Mouse (Mus musculus): ENCODE measurements around the gene C1rl. TPM values are rescaled to one million over a fixed set of nuclear protein-coding genes. Genes with fewer than 3 reads are reported as not detected.

The C1rl gene
- polyA plus RNA-seq (2014; fragmentation: Nextera tagmentation; extraction: Ambion mirVana), result 0.16 and 0.35 TPM in 2 replicates

- H3K27ac ChIP-seq (ENCODE audit: low read depth, low read length), result no peak within 1 kb of the TSS
- no peak within 1 kb of the TSS for H3K4me3 ChIP-seq (ENCODE audit: low read depth, low read length)
- WGBS (ENCODE audit: insufficient replicate concordance), result 28% methylated on average over 4 of the region's 4 CpGs
- no peak within 1 kb of the TSS for H3K4me2 ChIP-seq
- H3K27me3 ChIP-seq (ENCODE audit: control insufficient read depth, insufficient read depth, low read length), result no peaks in the 10 kb centered on the region
- H3K36me3 ChIP-seq (ENCODE audit: control insufficient read depth, insufficient read depth, low read length), result no peaks in the 10 kb centered on the region
- peak; percentile 80 for ATAC-seq (replicated peaks; ENCODE audit: insufficient number of reproducible peaks, low FRiP score, low TSS enrichment)
- no peaks in the 10 kb centered on the region for H3K9me3 ChIP-seq (replicated peaks; ENCODE audit: control insufficient read depth, low read length)
- no peaks in the 10 kb centered on the region; the same call in 1 of the 2 replicates for H3K4me1 ChIP-seq (ENCODE audit: control insufficient read depth, insufficient read depth, low read length)
- H3K9ac ChIP-seq (ENCODE audit: low read depth, low read length), result no peak within 1 kb of the TSS
Observed at GRCm38 (mm10) chr6:124492842-124493561, at the start of gene C1rl. C1rl (plus strand) TSS chr6:124493113.

- no peaks in the 10 kb centered on the region for H3K9me3 ChIP-seq (replicated peaks; ENCODE audit: control insufficient read depth, low read length)
- H3K4me3 ChIP-seq (ENCODE audit: low read depth, low read length), result no peak overlapping the region
- no peaks in the 10 kb centered on the region for H3K36me3 ChIP-seq (ENCODE audit: control insufficient read depth, insufficient read depth, low read length)
- H3K4me2 ChIP-seq, result no peak overlapping the region
- no peaks in the 10 kb centered on the region for H3K4me1 ChIP-seq (ENCODE audit: control insufficient read depth, insufficient read depth, low read length)
- 78% methylated on average over 2 of the region's 2 CpGs for WGBS (ENCODE audit: insufficient replicate concordance)
- H3K27me3 ChIP-seq (ENCODE audit: control insufficient read depth, insufficient read depth, low read length), result peaks cover 2% of the 10 kb centered on the region; the same call in 1 of the 2 replicates
- H3K9ac ChIP-seq (ENCODE audit: low read depth, low read length), result no peak overlapping the region
- H3K27ac ChIP-seq (ENCODE audit: low read depth, low read length), result no peak overlapping the region
- no peak for ATAC-seq (replicated peaks; ENCODE audit: insufficient number of reproducible peaks, low FRiP score, low TSS enrichment)
Observed at GRCm38 (mm10) chr6:124443338-124443737, 49.6 kb upstream of the C1rl start.

- Histone ChIP-seq H3K36me3 (ENCODE audit: control insufficient read depth, insufficient read depth, low read length) (no peaks in the 10 kb centered on the region), H3K4me3 (ENCODE audit: low read depth, low read length) (no peak overlapping the region), H3K9me3 (replicated peaks; ENCODE audit: control insufficient read depth, low read length) (no peaks in the 10 kb centered on the region), H3K4me2 (no peak overlapping the region), H3K27ac (ENCODE audit: low read depth, low read length) (no peak overlapping the region), H3K4me1 (ENCODE audit: control insufficient read depth, insufficient read depth, low read length) (no peaks in the 10 kb centered on the region), H3K27me3 (ENCODE audit: control insufficient read depth, insufficient read depth, low read length) (peaks cover 7% of the 10 kb centered on the region; the same call in 1 of the 2 replicates), H3K9ac (ENCODE audit: low read depth, low read length) (no peak overlapping the region)
- WGBS (ENCODE audit: insufficient replicate concordance), result 89% methylated on average over 2 of the region's 2 CpGs
- no peak for ATAC-seq (replicated peaks; ENCODE audit: insufficient number of reproducible peaks, low FRiP score, low TSS enrichment)
Observed at GRCm38 (mm10) chr6:124446024-124446423, 46.9 kb upstream of the C1rl start.

- H3K27me3 ChIP-seq (ENCODE audit: control insufficient read depth, insufficient read depth, low read length), result peaks cover 7% of the 10 kb centered on the region; the same call in 1 of the 2 replicates
- WGBS (ENCODE audit: insufficient replicate concordance), result 92% methylated on average over 9 of the region's 9 CpGs
- ATAC-seq (replicated peaks; ENCODE audit: insufficient number of reproducible peaks, low FRiP score, low TSS enrichment), result no peak
- H3K4me1 ChIP-seq (ENCODE audit: control insufficient read depth, insufficient read depth, low read length), result no peaks in the 10 kb centered on the region
- H3K4me2 ChIP-seq, result no peak overlapping the region
- H3K4me3 ChIP-seq (ENCODE audit: low read depth, low read length), result no peak overlapping the region
- H3K36me3 ChIP-seq (ENCODE audit: control insufficient read depth, insufficient read depth, low read length), result no peaks in the 10 kb centered on the region
- H3K9ac ChIP-seq (ENCODE audit: low read depth, low read length), result no peak overlapping the region
- no peaks in the 10 kb centered on the region for H3K9me3 ChIP-seq (replicated peaks; ENCODE audit: control insufficient read depth, low read length)
- no peak overlapping the region for H3K27ac ChIP-seq (ENCODE audit: low read depth, low read length)
Observed at GRCm38 (mm10) chr6:124446459-124446858, 46.5 kb upstream of the C1rl start.

GRCm38 (mm10) chr6:124447356-124447755, 45.6 kb upstream of the C1rl start:
- Histone ChIP-seq H3K4me2 (no peak overlapping the region), H3K27ac (ENCODE audit: low read depth, low read length) (no peak overlapping the region), H3K27me3 (ENCODE audit: control insufficient read depth, insufficient read depth, low read length) (peaks cover 7% of the 10 kb centered on the region), H3K9ac (ENCODE audit: low read depth, low read length) (no peak overlapping the region), H3K9me3 (replicated peaks; ENCODE audit: control insufficient read depth, low read length) (no peaks in the 10 kb centered on the region), H3K36me3 (ENCODE audit: control insufficient read depth, insufficient read depth, low read length) (no peaks in the 10 kb centered on the region), H3K4me1 (ENCODE audit: control insufficient read depth, insufficient read depth, low read length) (no peaks in the 10 kb centered on the region), H3K4me3 (ENCODE audit: low read depth, low read length) (no peak overlapping the region)
- 77% methylated on average over 2 of the region's 2 CpGs for WGBS (ENCODE audit: insufficient replicate concordance)
- no peak for ATAC-seq (replicated peaks; ENCODE audit: insufficient number of reproducible peaks, low FRiP score, low TSS enrichment)

GRCm38 (mm10) chr6:124448186-124448852, 44.6 kb upstream of the C1rl start:
- ATAC-seq (replicated peaks; ENCODE audit: insufficient number of reproducible peaks, low FRiP score, low TSS enrichment), result no peak
- no peak overlapping the region for H3K4me2 ChIP-seq
- no peak overlapping the region for H3K9ac ChIP-seq (ENCODE audit: low read depth, low read length)
- no peak overlapping the region for H3K27ac ChIP-seq (ENCODE audit: low read depth, low read length)
- H3K4me3 ChIP-seq (ENCODE audit: low read depth, low read length), result no peak overlapping the region
- H3K36me3 ChIP-seq (ENCODE audit: control insufficient read depth, insufficient read depth, low read length), result no peaks in the 10 kb centered on the region
- no peaks in the 10 kb centered on the region for H3K4me1 ChIP-seq (ENCODE audit: control insufficient read depth, insufficient read depth, low read length)
- H3K9me3 ChIP-seq (replicated peaks; ENCODE audit: control insufficient read depth, low read length), result no peaks in the 10 kb centered on the region
- 75% methylated on average over 10 of the region's 10 CpGs for WGBS (ENCODE audit: insufficient replicate concordance)
- H3K27me3 ChIP-seq (ENCODE audit: control insufficient read depth, insufficient read depth, low read length), result peaks cover 7% of the 10 kb centered on the region

- 85% methylated on average over 16 of the region's 16 CpGs for WGBS (ENCODE audit: insufficient replicate concordance)
- H3K4me2 ChIP-seq, result no peak overlapping the region
- H3K36me3 ChIP-seq (ENCODE audit: control insufficient read depth, insufficient read depth, low read length), result no peaks in the 10 kb centered on the region
- ATAC-seq (replicated peaks; ENCODE audit: insufficient number of reproducible peaks, low FRiP score, low TSS enrichment), result no peak
- no peaks in the 10 kb centered on the region for H3K9me3 ChIP-seq (replicated peaks; ENCODE audit: control insufficient read depth, low read length)
- peaks cover 7% of the 10 kb centered on the region for H3K27me3 ChIP-seq (ENCODE audit: control insufficient read depth, insufficient read depth, low read length)
- H3K4me1 ChIP-seq (ENCODE audit: control insufficient read depth, insufficient read depth, low read length), result no peaks in the 10 kb centered on the region
- H3K9ac ChIP-seq (ENCODE audit: low read depth, low read length), result no peak overlapping the region
- H3K27ac ChIP-seq (ENCODE audit: low read depth, low read length), result no peak overlapping the region
- no peak overlapping the region for H3K4me3 ChIP-seq (ENCODE audit: low read depth, low read length)
Observed at GRCm38 (mm10) chr6:124448959-124449667, 43.8 kb upstream of the C1rl start.

GRCm38 (mm10) chr6:124449668-124450383, 43.1 kb upstream of the C1rl start:
- Histone ChIP-seq H3K36me3 (ENCODE audit: control insufficient read depth, insufficient read depth, low read length) (no peaks in the 10 kb centered on the region), H3K9ac (ENCODE audit: low read depth, low read length) (no peak overlapping the region), H3K4me1 (ENCODE audit: control insufficient read depth, insufficient read depth, low read length) (no peaks in the 10 kb centered on the region), H3K27ac (ENCODE audit: low read depth, low read length) (no peak overlapping the region), H3K9me3 (replicated peaks; ENCODE audit: control insufficient read depth, low read length) (no peaks in the 10 kb centered on the region), H3K4me2 (no peak overlapping the region), H3K27me3 (ENCODE audit: control insufficient read depth, insufficient read depth, low read length) (peaks cover 7% of the 10 kb centered on the region), H3K4me3 (ENCODE audit: low read depth, low read length) (no peak overlapping the region)
- 74% methylated on average over 18 of the region's 18 CpGs for WGBS (ENCODE audit: insufficient replicate concordance)
- no peak for ATAC-seq (replicated peaks; ENCODE audit: insufficient number of reproducible peaks, low FRiP score, low TSS enrichment)
